Mouse (Mus musculus) midbrain, postnatal 0 days (tissue): Measurements from ENCODE around the gene Tfr2. TPM values are rescaled to one million over a fixed set of nuclear protein-coding genes. Genes with fewer than 3 reads are reported as not detected.

Experiments used
- ATAC-seq: fragments of 200-750 bp; cut with Nextera tagmentation; 2 replicates; pipeline ENCODE4 v1.8.0; 2017; ENCODE audit warnings: moderate number of reproducible peaks, mild to moderate bottlenecking, moderate TSS enrichment, moderate library complexity; ENCODE audit not compliant: low FRiP score
- DNase-seq: peaks from one replicate; pipeline ENCODE4 v3.0.0-alpha.2; 2015; ENCODE audit warnings: low spot score
- H3K27ac ChIP-seq: fragments of 300-500 bp; sonication (generic); 2 replicates; pipeline ENCODE4 v1.5.1; 2014; ENCODE audit warnings: low read depth, mild to moderate bottlenecking, low read length, mixed read lengths
- H3K27me3 ChIP-seq: fragments of 300-500 bp; sonication (generic); 2 replicates; pipeline ENCODE4 v1.6.1; 2014; ENCODE audit warnings: low read length, control low read depth, mixed read lengths; ENCODE audit not compliant: insufficient read depth
- H3K36me3 ChIP-seq: fragments of 300-500 bp; sonication (generic); 2 replicates; pipeline ENCODE4 v1.6.1; 2014; ENCODE audit warnings: low read length, control low read depth, mixed read lengths; ENCODE audit not compliant: insufficient read depth
- H3K4me1 ChIP-seq: fragments of 300-500 bp; sonication (generic); 2 replicates; pipeline ENCODE4 v1.6.1; 2014; ENCODE audit warnings: mild to moderate bottlenecking, control low read depth, antibody characterized with exemption, low read length, mixed read lengths; ENCODE audit not compliant: insufficient read depth
- H3K4me2 ChIP-seq: fragments of 300-500 bp; sonication (generic); 2 replicates; pipeline ENCODE4 v1.6.1; 2014; ENCODE audit warnings: low read depth, mild to moderate bottlenecking, low read length, mixed read lengths; ENCODE audit not compliant: poor library complexity, severe bottlenecking
- H3K4me3 ChIP-seq: fragments of 300-500 bp; sonication (generic); 2 replicates; pipeline ENCODE4 v1.5.1; 2014; ENCODE audit warnings: low read depth, mild to moderate bottlenecking, low read length, moderate library complexity
- H3K9ac ChIP-seq: fragments of 300-500 bp; sonication (generic); replicated peaks from 2 replicates; pipeline ENCODE4 v1.6.1; 2014; ENCODE audit warnings: mild to moderate bottlenecking, low read length, moderate library complexity, mixed read lengths; ENCODE audit not compliant: poor library complexity, severe bottlenecking
- H3K9me3 ChIP-seq: fragments of 300-500 bp; sonication (generic); 2 replicates; pipeline ENCODE4 v1.6.1; 2016; ENCODE audit warnings: low read length, control low read depth
- CTCF ChIP-seq: IDR thresholded peaks from 2 replicates; pipeline ENCODE4 v1.5.1; 2016; ENCODE audit warnings: antibody characterized with exemption, mild to moderate bottlenecking
- WGBS: fragments of 180-500 bp; shearing (Covaris S2); extraction: QIAGEN DNeasy Blood & Tissue Kit; methylation state at CpG from one replicate; pipeline ENCODE4 v1.1.7; 2014; 5-methylcytosine and 5-hydroxymethylcytosine counted together
- polyA plus RNA-seq: library from polyadenylated mRNA; unstranded; fragments of >200 nt; fragmentation: Nextera tagmentation; extraction: Ambion mirVana; gene quantifications from 2 replicates; pipeline ENCODE4 v1.2.1, GENCODE M21; 2015
- total RNA-seq: library from RNA; depleted of rRNA; stranded (reverse); fragments of >200 nt; gene quantifications from 2 replicates; pipeline ENCODE4 v1.2.3, GENCODE M21; 2014

Gene Tfr2
- total and polyA plus RNA-seq, 2 experiments from 2014 or later: 21.7 to 29.6 TPM

DNA sequence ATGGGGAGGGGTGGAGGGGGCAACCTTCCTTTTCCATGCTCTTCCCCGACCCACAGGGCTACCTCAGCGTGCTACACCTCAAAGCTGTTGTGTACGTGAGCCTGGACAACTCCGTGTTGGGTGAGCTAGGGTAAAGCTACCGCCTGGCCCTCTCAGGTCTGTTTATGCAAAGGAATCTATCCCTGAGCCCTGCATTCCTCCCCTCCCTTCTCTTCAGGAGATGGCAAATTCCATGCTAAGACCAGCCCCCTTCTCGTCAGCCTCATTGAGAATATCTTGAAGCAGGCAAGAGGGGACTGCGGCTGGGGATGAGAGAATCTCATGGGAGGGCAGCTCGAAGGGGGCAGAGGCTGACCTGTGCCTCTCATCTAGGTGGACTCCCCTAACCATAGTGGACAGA is 13.1 kb downstream of the Tfr2 start:
- peak overlapping the region; percentile 34; the same call in 1 of the 2 replicates for H3K4me3 ChIP-seq
- no peaks in the 10 kb centered on the region for H3K27me3 ChIP-seq
- H3K27ac ChIP-seq: peak overlapping the region; percentile 84
- ATAC-seq (peak; percentile 15; the same call in 1 of the 2 replicates), DNase-seq (no peak)
- no peaks in the 10 kb centered on the region for H3K36me3 ChIP-seq
- H3K9me3 ChIP-seq: 0 out of 2 replicates have a peak, but pooled peaks cover 2% of the 10 kb centered on the region
- WGBS: 46% methylated on average over 8 of the region's 8 CpGs
- peak overlapping the region; percentile 53 for H3K4me2 ChIP-seq
- H3K9ac ChIP-seq: peak overlapping the region; percentile 64; the same call in 1 of the 2 replicates
- no peak for TF ChIP-seq CTCF
- H3K4me1 ChIP-seq: no peaks in the 10 kb centered on the region

DNA sequence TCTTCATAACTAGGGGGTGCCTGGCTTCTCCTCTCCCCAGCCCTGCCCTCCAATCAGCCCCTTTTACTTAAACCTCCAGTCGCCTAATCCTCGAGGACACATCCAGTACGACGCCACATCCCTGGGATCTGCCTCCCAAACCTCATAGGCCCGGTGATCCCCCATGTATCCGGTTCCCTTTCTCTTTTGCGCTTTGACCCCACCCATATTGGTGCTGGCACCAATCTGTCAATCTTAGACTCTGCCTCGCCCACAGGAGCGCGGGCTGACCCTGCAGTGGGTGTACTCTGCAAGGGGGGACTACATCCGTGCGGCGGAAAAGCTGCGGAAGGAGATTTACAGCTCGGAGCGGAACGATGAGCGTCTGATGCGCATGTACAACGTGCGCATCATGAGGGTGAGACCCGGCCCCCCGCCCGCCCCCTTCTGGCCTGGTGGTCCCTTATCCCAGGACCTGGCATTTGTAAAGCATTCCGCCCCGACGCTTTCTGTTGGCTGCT is 14.1 kb downstream of the Tfr2 start:
- 0 out of 2 replicates have a peak, but pooled peaks cover 2% of the 10 kb centered on the region for H3K9me3 ChIP-seq
- H3K4me1 ChIP-seq: no peaks in the 10 kb centered on the region
- DNase-seq: peak; percentile 89
- peak; percentile 91 for ATAC-seq
- WGBS: 16% methylated on average over 27 of the region's 27 CpGs
- H3K27ac ChIP-seq: peak overlapping the region; percentile 84
- no peaks in the 10 kb centered on the region for H3K27me3 ChIP-seq
- peak overlapping the region; percentile 53 for H3K4me2 ChIP-seq
- TF ChIP-seq CTCF: peak; percentile 62
- H3K9ac ChIP-seq: peak overlapping the region; percentile 64
- no peaks in the 10 kb centered on the region for H3K36me3 ChIP-seq
- peak overlapping the region; percentile 34 for H3K4me3 ChIP-seq

DNA sequence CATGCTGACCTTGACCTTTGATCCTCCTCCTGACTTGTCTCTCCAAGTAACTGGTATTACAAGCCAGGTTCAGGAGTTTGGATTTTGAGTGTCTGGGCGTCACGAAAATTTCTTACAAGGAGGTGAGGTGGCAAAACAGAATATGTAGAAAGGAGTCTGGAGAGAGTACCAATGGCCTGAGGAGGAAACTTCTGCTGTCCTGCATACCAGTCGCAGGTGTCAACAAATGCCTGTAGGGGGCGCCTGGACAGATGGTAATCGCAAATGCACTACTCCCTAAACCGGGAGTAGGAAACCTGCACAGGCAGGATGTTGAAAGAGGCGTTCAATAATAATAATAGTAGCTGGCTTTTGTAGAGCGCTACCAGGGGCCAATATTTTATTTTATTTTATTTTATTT is 15.3 kb downstream of the Tfr2 start:
- WGBS: 32% methylated on average over 8 of the region's 8 CpGs
- peak; percentile 63 for TF ChIP-seq CTCF
- no peak for ATAC-seq

DNA sequence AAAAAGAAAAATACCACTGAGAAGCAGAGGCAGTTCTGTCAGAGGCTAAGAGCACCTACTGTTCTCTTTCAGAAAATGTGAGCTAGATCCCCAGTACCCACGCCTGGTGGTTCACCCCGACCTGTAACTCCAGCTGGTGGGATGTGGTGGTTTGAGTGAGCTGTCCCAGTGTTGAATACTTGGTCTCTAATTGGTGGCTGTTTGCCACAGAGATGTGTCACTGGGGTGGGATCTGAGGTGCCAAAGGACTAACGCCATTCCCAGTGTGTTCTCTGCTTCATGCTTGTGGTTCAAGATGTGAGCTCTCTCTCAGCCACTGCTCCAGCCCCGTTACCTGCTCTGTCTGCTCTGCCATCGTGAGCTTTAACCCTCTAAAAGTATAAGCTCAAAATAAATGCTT is 20.9 kb downstream of the Tfr2 start:
- Histone ChIP-seq H3K4me2 (no peak overlapping the region), H3K27me3 (no peaks in the 10 kb centered on the region), H3K27ac (no peak overlapping the region), H3K36me3 (no peaks in the 10 kb centered on the region), H3K4me1 (no peaks in the 10 kb centered on the region), H3K9ac (no peak overlapping the region), H3K4me3 (no peak overlapping the region), H3K9me3 (0 out of 2 replicates have a peak, but pooled peaks cover 2% of the 10 kb centered on the region)
- ATAC-seq: no peak
- 82% methylated on average over 5 of the region's 5 CpGs for WGBS
- TF ChIP-seq CTCF: no peak
- no peak for DNase-seq

More for the DNA sequence above, 15.3 kb downstream of the Tfr2 start:
- Histone ChIP-seq H3K9ac (no peak overlapping the region), H3K36me3 (no peaks in the 10 kb centered on the region), H3K9me3 (0 out of 2 replicates have a peak, but pooled peaks cover 2% of the 10 kb centered on the region), H3K4me1 (no peaks in the 10 kb centered on the region), H3K4me3 (no peak overlapping the region), H3K27me3 (no peaks in the 10 kb centered on the region), H3K27ac (no peak overlapping the region), H3K4me2 (no peak overlapping the region)
- peak; percentile 70 for DNase-seq

DNA sequence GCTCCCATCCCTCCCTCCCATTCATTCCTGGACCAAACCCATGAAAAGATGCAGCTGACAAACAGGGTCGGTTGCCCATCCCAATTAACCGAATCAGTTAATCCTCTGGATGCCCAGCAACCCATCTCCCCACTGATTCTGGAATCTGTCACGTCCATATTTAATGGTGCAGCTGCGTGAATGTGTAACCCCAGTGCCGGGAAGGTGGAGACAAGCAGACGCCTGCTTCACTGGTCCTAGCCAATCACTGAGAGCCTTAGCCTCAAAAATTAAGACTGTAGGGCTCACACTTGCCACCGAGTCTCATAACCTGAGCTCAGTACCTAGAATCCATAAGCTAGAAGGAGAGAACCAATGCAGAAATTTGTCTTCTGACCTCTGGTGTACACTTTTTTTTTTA is 26.3 kb downstream of the Tfr2 start:
- DNase-seq: no peak
- WGBS: 56% methylated on average over 7 of the region's 7 CpGs
- no peak overlapping the region for H3K4me3 ChIP-seq
- no peak for ATAC-seq
- no peak overlapping the region for H3K9ac ChIP-seq
- 0 out of 2 replicates have a peak, but pooled peaks cover 3% of the 10 kb centered on the region for H3K36me3 ChIP-seq
- H3K9me3 ChIP-seq: no peaks in the 10 kb centered on the region
- TF ChIP-seq CTCF: no peak
- no peaks in the 10 kb centered on the region for H3K27me3 ChIP-seq
- no peak overlapping the region for H3K27ac ChIP-seq
- H3K4me1 ChIP-seq: peaks cover 10% of the 10 kb centered on the region; the same call in 1 of the 2 replicates
- H3K4me2 ChIP-seq: no peak overlapping the region

DNA sequence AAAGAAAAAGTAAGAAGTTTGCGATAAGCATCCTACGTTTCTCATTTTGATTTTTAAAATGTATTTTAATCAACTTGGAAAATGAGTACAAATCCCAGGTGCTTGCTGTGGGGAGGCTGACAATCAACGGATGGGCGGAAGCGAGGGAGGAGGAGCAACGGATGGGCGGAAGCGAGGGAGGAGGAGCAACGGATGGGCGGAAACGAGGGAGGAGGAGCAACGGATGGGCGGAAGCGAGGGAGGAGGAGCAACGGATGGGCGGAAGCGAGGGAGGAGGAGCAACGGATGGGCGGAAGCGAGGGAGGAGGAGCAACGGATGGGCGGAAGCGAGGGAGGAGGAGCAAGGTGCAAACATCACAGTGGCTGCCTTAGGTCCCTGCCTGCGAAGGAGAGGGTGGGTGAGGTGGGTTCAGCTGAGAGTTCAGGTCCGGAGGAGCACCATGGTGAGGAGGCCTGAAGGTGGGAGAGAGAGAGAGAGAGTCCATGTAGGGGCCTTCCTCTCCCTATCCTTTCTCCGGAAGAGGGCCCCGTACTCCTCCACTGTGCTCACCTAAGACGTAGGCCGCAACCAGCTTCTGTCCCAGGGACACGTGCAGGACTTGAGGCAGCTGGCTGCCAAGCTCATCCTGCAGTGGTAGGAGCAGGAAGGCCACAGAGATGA is 27.1 kb downstream of the Tfr2 start:
- ATAC-seq: no peak
- no peak overlapping the region for H3K4me2 ChIP-seq

More for the DNA sequence above, 27.1 kb downstream of the Tfr2 start:
- WGBS: 42% methylated on average over 19 of the region's 30 CpGs
- no peak for TF ChIP-seq CTCF
- DNase-seq: no peak
- H3K27me3 ChIP-seq: no peaks in the 10 kb centered on the region
- H3K27ac ChIP-seq: no peak overlapping the region
- 0 out of 2 replicates have a peak, but pooled peaks cover 3% of the 10 kb centered on the region for H3K36me3 ChIP-seq
- peaks cover 10% of the 10 kb centered on the region; the same call in 1 of the 2 replicates for H3K4me1 ChIP-seq
- no peak overlapping the region for H3K4me3 ChIP-seq
- H3K9me3 ChIP-seq: no peaks in the 10 kb centered on the region
- H3K9ac ChIP-seq: no peak overlapping the region
